Comparison of ENCODE assay signal across 9 mouse cellular contexts in the genomic region with DNA sequence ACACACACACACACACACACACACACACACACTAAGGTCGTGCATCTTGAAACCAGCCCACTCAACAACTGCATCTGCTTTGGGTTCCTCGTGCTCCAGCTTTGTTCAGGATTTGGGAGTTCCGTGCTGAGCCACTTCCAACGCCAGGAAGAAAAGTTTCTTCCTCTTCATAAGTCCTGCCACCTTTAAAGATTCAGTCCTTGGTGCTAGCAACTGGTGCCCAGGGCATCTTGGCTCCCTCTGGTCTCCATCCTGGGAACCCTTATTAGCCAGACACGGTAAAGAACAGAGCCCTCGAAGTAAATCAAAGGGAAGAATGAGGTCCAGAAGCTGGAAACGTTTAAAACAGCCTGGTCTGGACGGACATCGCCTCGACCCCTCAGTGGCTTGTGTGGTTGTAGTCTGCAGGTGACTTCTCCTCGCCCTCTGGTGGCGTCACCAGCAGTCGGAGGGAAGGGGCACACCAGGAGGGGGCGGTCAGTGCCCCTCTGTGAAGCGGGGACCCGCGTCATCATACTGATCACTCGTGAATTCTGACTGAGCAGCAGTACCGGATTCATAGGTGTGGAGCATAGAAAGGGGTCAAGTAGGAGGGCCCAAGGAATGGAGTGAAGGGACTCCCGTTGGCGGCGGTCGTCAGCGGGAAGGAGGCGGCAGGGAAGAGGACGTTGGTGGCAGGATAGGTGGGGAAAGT. TPM values are rescaled to one million over a fixed set of nuclear protein-coding genes. Genes with fewer than 3 reads are reported as not detected.
A peak's percentile ranks its signal among the peaks of the same experiment; 100 is the strongest.
DNase-seq lines count a peak whose midpoint lies in the region; ATAC-seq and TF ChIP-seq lines count a peak whose summit lies in the region.
"Had no signal": no experiment of that assay in that cellular context is flagged by ENCODE, and none has a peak within 500 bp of the region (broad histone marks: within the 10 kb centered on the region; RNA-seq: fewer than 3 reads in every experiment).

No protein-coding gene starts in this region.

- H3K4me1 ChIP-seq in kidney, embryonic 16.5 days (ENCODE audit: insufficient read depth, low read length): peaks cover 21% of the 10 kb centered on the region
- H3K4me1 ChIP-seq in embryonic facial prominence, embryonic 13.5 days: peaks cover 35% of the 10 kb centered on the region
- peaks cover 42% of the 10 kb centered on the region for H3K4me1 ChIP-seq in limb, embryonic 10.5 days
- H3K4me1 ChIP-seq in midbrain, postnatal 0 days (ENCODE audit: insufficient read depth, low read length): no peaks in the 10 kb centered on the region; the same call in none of the 2 replicates

- peaks cover 61% of the 10 kb centered on the region for H3K27me3 ChIP-seq in kidney, embryonic 16.5 days (ENCODE audit: insufficient read depth, low read length)
- H3K27me3 ChIP-seq in embryonic facial prominence, embryonic 13.5 days: peaks cover 83% of the 10 kb centered on the region
- H3K27me3 ChIP-seq in limb, embryonic 10.5 days (ENCODE audit: low read depth, poor library complexity, severe bottlenecking): peaks cover 83% of the 10 kb centered on the region
- H3K27me3 ChIP-seq in midbrain, postnatal 0 days (ENCODE audit: insufficient read depth, low read length): peaks cover 57% of the 10 kb centered on the region

- no peak overlapping the region for H3K27ac ChIP-seq in kidney, embryonic 16.5 days (ENCODE audit: low read length)
- H3K27ac ChIP-seq in embryonic facial prominence, embryonic 13.5 days: no peak overlapping the region
- H3K27ac ChIP-seq in limb, embryonic 10.5 days: no peak overlapping the region
- no peak overlapping the region for H3K27ac ChIP-seq in midbrain, postnatal 0 days (ENCODE audit: low read depth, low read length)

- DNase-seq in kidney, adult 8-10 months: no peak
- DNase-seq in limb, embryonic 10.5 days (ENCODE audit: low spot score): no peak
- DNase-seq in midbrain, postnatal 0 days (ENCODE audit: low spot score): no peak
- DNase-seq in gastrocnemius, postnatal 4 days (ENCODE audit: low spot score in 2 of 2): no peak
- no peak for DNase-seq in urinary bladder, adult 18-20 months (ENCODE audit: low spot score in 2 of 2)
- DNase-seq: gastrocnemius, postnatal 25 days had no signal

- peak; percentile 53 for TF ChIP-seq CTCF in midbrain, postnatal 0 days (IDR thresholded peaks at IDR 0.05)

- H3K4me2 ChIP-seq in kidney, embryonic 16.5 days (replicated peaks; ENCODE audit: low read depth, low read length): peak overlapping the region; percentile 83
- peak overlapping the region; percentile 90 for H3K4me2 ChIP-seq in embryonic facial prominence, embryonic 13.5 days
- H3K4me2 ChIP-seq in midbrain, postnatal 0 days (ENCODE audit: low read depth, low read length, poor library complexity, severe bottlenecking): peak overlapping the region; percentile 88

- ATAC-seq in kidney, embryonic 16.5 days (ENCODE audit: low FRiP score, low TSS enrichment): peak; percentile 69
- ATAC-seq in embryonic facial prominence, embryonic 13.5 days (ENCODE audit: insufficient number of reproducible peaks, insufficient read depth, low FRiP score, low TSS enrichment, low read depth): no peak
- no peak for ATAC-seq in midbrain, postnatal 0 days (ENCODE audit: low FRiP score)
- no peak for ATAC-seq in inflammation-experienced regulatory T-cells, adult 6 months

- H3K4me3 ChIP-seq in kidney, embryonic 16.5 days (ENCODE audit: low read length): peak overlapping the region; percentile 52
- peak overlapping the region; percentile 50 for H3K4me3 ChIP-seq in embryonic facial prominence, embryonic 13.5 days
- H3K4me3 ChIP-seq in limb, embryonic 10.5 days: peak overlapping the region; percentile 56
- H3K4me3 ChIP-seq in midbrain, postnatal 0 days (ENCODE audit: low read depth, low read length): peak overlapping the region; percentile 37

- WGBS in kidney, embryonic 16.5 days: 8% methylated on average over 26 of the region's 26 CpGs
- WGBS in embryonic facial prominence, embryonic 13.5 days: 5% methylated on average over 26 of the region's 26 CpGs
- 8% methylated on average over 26 of the region's 26 CpGs for WGBS in limb, embryonic 10.5 days
- WGBS in midbrain, postnatal 0 days: 9% methylated on average over 22 of the region's 26 CpGs

- no peak overlapping the region for H3K9ac ChIP-seq in kidney, embryonic 16.5 days (replicated peaks; ENCODE audit: low read length)
- peak overlapping the region; percentile 54; the same call in 1 of the 2 replicates for H3K9ac ChIP-seq in embryonic facial prominence, embryonic 13.5 days
- no peak overlapping the region for H3K9ac ChIP-seq in midbrain, postnatal 0 days (replicated peaks; ENCODE audit: low read length, poor library complexity, severe bottlenecking)

- no peaks in the 10 kb centered on the region for H3K9me3 ChIP-seq in kidney, embryonic 16.5 days (ENCODE audit: low read length)
- H3K9me3 ChIP-seq in embryonic facial prominence, embryonic 13.5 days: no peaks in the 10 kb centered on the region
- no peaks in the 10 kb centered on the region for H3K9me3 ChIP-seq in limb, embryonic 10.5 days (replicated peaks)
- H3K9me3 ChIP-seq in midbrain, postnatal 0 days (ENCODE audit: low read length): no peaks in the 10 kb centered on the region

- H3K36me3 ChIP-seq in kidney, embryonic 16.5 days (ENCODE audit: insufficient read depth, low read length): no peaks in the 10 kb centered on the region
- no peaks in the 10 kb centered on the region for H3K36me3 ChIP-seq in embryonic facial prominence, embryonic 13.5 days
- H3K36me3 ChIP-seq in limb, embryonic 10.5 days: no peaks in the 10 kb centered on the region
- H3K36me3 ChIP-seq in midbrain, postnatal 0 days (ENCODE audit: insufficient read depth, low read length): no peaks in the 10 kb centered on the region

RNA-seq across cellular contexts. Expression of a gene that starts 2.7 kb away (rescaled TPM):
- polyA plus RNA-seq in kidney, embryonic 16.5 days (2015; fragmentation: Nextera tagmentation; extraction: Ambion mirVana): not detected in 2 replicates
- not detected in 2 replicates for polyA plus RNA-seq in embryonic facial prominence, embryonic 13.5 days (2015; fragmentation: Nextera tagmentation; extraction: Ambion mirVana)
- 0.09 TPM in 1 of 2 replicates, not detected in the other for polyA plus RNA-seq in limb, embryonic 10.5 days (2016; fragmentation: Nextera tagmentation; extraction: Ambion mirVana)
- total RNA-seq in midbrain, postnatal 0 days (2014; rRNA removed): 0.60 and 0.80 TPM in 2 replicates
- 0.10 and 0.37 TPM in 2 replicates for polyA plus RNA-seq in midbrain, postnatal 0 days (2015; fragmentation: Nextera tagmentation; extraction: Ambion mirVana)
- not detected for polyA plus RNA-seq in inflammation-experienced regulatory T-cells, adult 6 months (2017; shearing (Covaris generic))
- not detected for total RNA-seq in gastrocnemius, postnatal 4 days (2021)
- total RNA-seq: gastrocnemius, postnatal 25 days had no signal

RNA-seq across cellular contexts. Expression of a gene that starts 13.7 kb away (rescaled TPM):
- 23.1 and 24.3 TPM in 2 replicates for polyA plus RNA-seq in kidney, embryonic 16.5 days (2015; fragmentation: Nextera tagmentation; extraction: Ambion mirVana)
- polyA plus RNA-seq in embryonic facial prominence, embryonic 13.5 days (2015; fragmentation: Nextera tagmentation; extraction: Ambion mirVana): 17.5 and 19.9 TPM in 2 replicates
- 20.1 and 28.0 TPM in 2 replicates for polyA plus RNA-seq in limb, embryonic 10.5 days (2016; fragmentation: Nextera tagmentation; extraction: Ambion mirVana)
- 36.2 and 49.8 TPM in 2 replicates for total RNA-seq in midbrain, postnatal 0 days (2014; rRNA removed)
- 59.2 and 65.1 TPM in 2 replicates for polyA plus RNA-seq in midbrain, postnatal 0 days (2015; fragmentation: Nextera tagmentation; extraction: Ambion mirVana)
- polyA plus RNA-seq in inflammation-experienced regulatory T-cells, adult 6 months (2017; shearing (Covaris generic)): 1 to 10 TPM; 2.3 to 5.3 (median 3.6) TPM
- 10 to 100 TPM in 1 of 2 experiments, 1 to 10 TPM in 1; 7.8 to 10.5 TPM for total RNA-seq in gastrocnemius, postnatal 4 days (2021)

RNA-seq across cellular contexts. Expression of a gene that starts 20.5 kb away (rescaled TPM):
- polyA plus RNA-seq in kidney, embryonic 16.5 days (2015; fragmentation: Nextera tagmentation; extraction: Ambion mirVana): 172 and 186 TPM in 2 replicates
- polyA plus RNA-seq in embryonic facial prominence, embryonic 13.5 days (2015; fragmentation: Nextera tagmentation; extraction: Ambion mirVana): 175 and 200 TPM in 2 replicates
- 126 TPM in 2 replicates for polyA plus RNA-seq in limb, embryonic 10.5 days (2016; fragmentation: Nextera tagmentation; extraction: Ambion mirVana)
- 97.4 and 103 TPM in 2 replicates for total RNA-seq in midbrain, postnatal 0 days (2014; rRNA removed)
- 103 and 106 TPM in 2 replicates for polyA plus RNA-seq in midbrain, postnatal 0 days (2015; fragmentation: Nextera tagmentation; extraction: Ambion mirVana)
- 10 to 100 TPM; 67.5 to 97.5 (median 82.5) TPM for polyA plus RNA-seq in inflammation-experienced regulatory T-cells, adult 6 months (2017; shearing (Covaris generic))
- total RNA-seq in gastrocnemius, postnatal 4 days (2021): 10 to 100 TPM; 73.8 to 76.2 TPM
